Mouse (Mus musculus): ENCODE results near the gene Rarres1.

- TF ChIP-seq CTCF (conservative IDR thresholded peaks at IDR 0.05; ENCODE audit: low read length) (no peak), NANOG (IDR thresholded peaks at IDR 0.05; ENCODE audit: borderline replicate concordance, low read length) (no peak)
These were observed 55.4 kb downstream of the Rarres1 start for GRCm38 (mm10) chr3:67459881-67460280.

Measured in E14TG2a.4 (cell line).